Mouse (Mus musculus) hindbrain, embryonic 11.5 days (tissue): ENCODE measurements around the gene Col6a1. TPM values are rescaled to one million over a fixed set of nuclear protein-coding genes. Genes with fewer than 3 reads are reported as not detected.
A peak's percentile ranks its signal among the peaks of the same experiment; 100 is the strongest.

ENCODE experiments used
- ATAC-seq: fragments of 200-750 bp; cut with Nextera tagmentation; 2 replicates; pipeline ENCODE4 v1.8.0; 2017; ENCODE audit warnings: mild to moderate bottlenecking, moderate TSS enrichment, moderate library complexity; ENCODE audit not compliant: low FRiP score
- DNase-seq: peaks from one replicate; pipeline ENCODE4 v3.0.0-alpha.2; 2015; ENCODE audit warnings: low spot score
- H3K27ac ChIP-seq: fragments of 300-500 bp; sonication (generic); 2 replicates; pipeline ENCODE4 v1.5.1; 2014; ENCODE audit warnings: mild to moderate bottlenecking, low read depth, low read length
- H3K27me3 ChIP-seq: fragments of 300-500 bp; sonication (generic); 2 replicates; pipeline ENCODE4 v1.6.1; 2014; ENCODE audit warnings: mild to moderate bottlenecking, low read length, moderate library complexity, mixed read lengths; ENCODE audit not compliant: control insufficient read depth, insufficient read depth
- H3K36me3 ChIP-seq: fragments of 300-500 bp; sonication (generic); 2 replicates; pipeline ENCODE4 v1.6.1; 2014; ENCODE audit warnings: mild to moderate bottlenecking, low read length, moderate library complexity, mixed read lengths; ENCODE audit not compliant: control insufficient read depth, insufficient read depth
- H3K4me1 ChIP-seq: fragments of 300-500 bp; sonication (generic); replicated peaks from 2 replicates; pipeline ENCODE4 v1.6.1; 2014; ENCODE audit warnings: low read length, mixed read lengths; ENCODE audit not compliant: control insufficient read depth, insufficient read depth
- H3K4me2 ChIP-seq: fragments of 300-500 bp; sonication (generic); replicated peaks from 2 replicates; pipeline ENCODE4 v1.6.1; 2014; ENCODE audit warnings: mild to moderate bottlenecking, low read depth, low read length
- H3K4me3 ChIP-seq: fragments of 300-500 bp; sonication (generic); 2 replicates; pipeline ENCODE4 v1.5.1; 2014; ENCODE audit warnings: low read depth, low read length
- H3K9ac ChIP-seq: fragments of 300-500 bp; sonication (generic); 2 replicates; pipeline ENCODE4 v1.6.1; 2014; ENCODE audit warnings: low read depth, low read length
- H3K9me3 ChIP-seq: fragments of 300-500 bp; sonication (generic); 2 replicates; pipeline ENCODE4 v1.6.1; 2016; ENCODE audit warnings: low read length; ENCODE audit not compliant: control insufficient read depth
- WGBS: fragments of 180-500 bp; shearing (Covaris S2); extraction: QIAGEN DNeasy Blood & Tissue Kit; methylation state at CpG from one replicate; pipeline ENCODE4 v1.1.7; 2014; 5-methylcytosine and 5-hydroxymethylcytosine counted together
- polyA plus RNA-seq: library from polyadenylated mRNA; unstranded; fragments of >200 nt; fragmentation: Nextera tagmentation; extraction: Ambion mirVana; gene quantifications from 2 replicates; pipeline ENCODE4 v1.2.1, GENCODE M21; 2014

Gene Col6a1
- 15.7 and 16.7 TPM in 2 replicates for polyA plus RNA-seq

DNA sequence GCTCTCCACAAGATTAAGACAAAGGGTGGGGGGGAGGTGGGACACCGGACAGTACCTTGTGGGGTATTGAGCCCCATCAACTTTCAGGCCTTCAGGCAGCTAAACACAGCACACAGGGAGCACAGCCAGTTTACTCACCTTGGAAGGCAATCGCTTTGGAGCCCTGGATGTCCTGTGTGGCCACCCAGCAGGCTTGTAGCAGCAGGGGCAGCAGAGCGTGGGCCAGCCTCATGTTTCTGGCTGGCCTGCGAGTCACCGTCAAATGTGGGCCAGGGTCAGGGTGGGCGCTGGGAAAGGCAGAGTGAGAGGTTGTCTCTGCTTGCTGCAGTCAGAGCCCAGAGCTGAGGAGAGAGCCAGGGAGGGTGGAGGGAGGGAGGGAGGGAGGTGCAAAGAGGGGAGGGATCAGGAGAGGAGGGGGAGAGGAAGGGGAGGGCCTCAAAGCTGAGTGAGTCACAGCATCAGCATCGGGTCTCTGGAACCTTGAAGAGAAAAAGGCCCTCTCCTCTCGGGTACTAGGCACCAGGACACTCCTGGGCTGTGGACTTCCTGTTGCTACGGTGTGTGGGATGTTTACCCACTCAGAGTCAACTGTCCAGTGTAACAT lies at the start of gene Col6a1:
Gene Col6a1 (minus strand): TSS at position 487 of the 604 bp plus-strand sequence.
- DNase-seq (peak; percentile 28), ATAC-seq (no peak)
- Histone ChIP-seq H3K4me2 (no peak within 1 kb of the TSS; the same call in 1 of the 2 replicates), H3K4me1 (no peaks in the 10 kb centered on the region), H3K4me3 (no peak within 1 kb of the TSS), H3K9me3 (no peaks in the 10 kb centered on the region), H3K36me3 (no peaks in the 10 kb centered on the region), H3K27ac (no peak within 1 kb of the TSS), H3K27me3 (no peaks in the 10 kb centered on the region), H3K9ac (no peak within 1 kb of the TSS)
- WGBS: 34% methylated on average over 9 of the region's 9 CpGs

DNA sequence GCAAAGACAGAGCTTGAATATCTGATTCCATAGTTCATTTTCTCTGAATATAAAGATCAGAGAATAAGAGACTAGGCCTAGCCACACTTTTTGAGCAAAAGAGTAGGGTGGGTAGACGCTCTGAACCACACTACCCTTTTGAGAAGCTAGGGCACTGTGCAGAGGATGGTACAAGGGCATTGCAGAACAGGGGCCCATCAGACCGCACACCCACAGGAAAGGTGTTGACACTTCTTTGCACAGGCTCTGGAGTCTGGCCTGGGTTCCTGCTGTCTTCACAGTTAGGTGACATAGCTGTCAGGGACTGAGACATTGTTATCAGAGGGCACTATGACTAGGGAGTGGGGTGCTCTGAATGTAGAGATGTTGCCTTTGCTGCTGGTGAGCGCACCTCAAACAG lies 45.7 kb upstream of the Col6a1 start:
- DNase-seq: no peak
- Histone ChIP-seq H3K9ac (no peak overlapping the region), H3K27ac (no peak overlapping the region), H3K4me3 (no peak overlapping the region), H3K27me3 (no peaks in the 10 kb centered on the region), H3K4me2 (no peak overlapping the region), H3K4me1 (no peaks in the 10 kb centered on the region), H3K9me3 (no peaks in the 10 kb centered on the region), H3K36me3 (no peaks in the 10 kb centered on the region)
- no peak for ATAC-seq
- 95% methylated on average over 3 of the region's 3 CpGs for WGBS

DNA sequence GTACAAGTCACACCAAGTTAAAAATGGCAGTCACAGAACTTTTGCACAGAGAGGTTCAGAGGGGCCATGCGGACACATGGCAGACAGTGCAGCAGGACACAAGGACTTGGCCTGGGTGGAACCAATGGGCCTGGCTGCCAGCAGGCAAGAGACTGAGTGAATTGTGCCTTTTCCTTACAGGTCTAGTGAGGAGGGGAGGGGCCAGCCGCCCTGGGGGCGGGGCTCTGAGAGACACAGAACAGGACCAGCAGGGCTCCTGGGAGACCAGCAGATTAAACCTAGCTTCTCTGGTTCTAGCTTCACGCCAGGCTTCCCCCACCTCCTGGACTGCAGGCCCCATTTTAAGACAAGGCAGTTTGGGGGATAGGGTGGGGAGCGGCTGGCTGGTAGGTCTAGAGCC lies 45.1 kb upstream of the Col6a1 start:
- no peaks in the 10 kb centered on the region for H3K9me3 ChIP-seq
- no peak overlapping the region for H3K27ac ChIP-seq
- no peak overlapping the region for H3K9ac ChIP-seq
- no peak overlapping the region for H3K4me2 ChIP-seq
- DNase-seq (no peak), ATAC-seq (no peak)
- no peaks in the 10 kb centered on the region for H3K27me3 ChIP-seq
- no peak overlapping the region for H3K4me3 ChIP-seq
- 58% methylated on average over 5 of the region's 5 CpGs for WGBS
- no peaks in the 10 kb centered on the region for H3K4me1 ChIP-seq
- no peaks in the 10 kb centered on the region for H3K36me3 ChIP-seq

DNA sequence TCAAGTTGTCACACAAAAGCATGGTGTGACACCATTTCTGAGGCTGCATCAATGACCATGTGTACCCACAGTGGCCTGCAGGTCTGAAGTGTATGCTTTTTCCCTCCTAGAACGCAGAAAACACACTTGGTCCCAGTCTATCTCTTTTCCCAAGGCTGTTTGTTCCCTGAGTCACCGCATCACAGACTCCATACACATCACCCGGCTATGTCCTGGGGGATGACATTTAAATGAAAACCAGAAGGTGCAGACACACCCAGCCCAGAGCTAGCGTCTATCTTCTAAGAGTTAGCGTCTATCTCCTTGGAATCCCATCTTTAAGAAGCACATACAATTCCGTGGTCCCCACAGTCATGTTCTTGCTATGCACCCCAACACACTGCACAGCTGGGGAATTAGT lies 43.6 kb upstream of the Col6a1 start:
- H3K4me1 ChIP-seq: no peaks in the 10 kb centered on the region
- no peaks in the 10 kb centered on the region for H3K9me3 ChIP-seq
- H3K9ac ChIP-seq: no peak overlapping the region
- no peak overlapping the region for H3K4me3 ChIP-seq
- no peaks in the 10 kb centered on the region for H3K27me3 ChIP-seq
- 94% methylated on average over 6 of the region's 6 CpGs for WGBS
- no peak overlapping the region for H3K4me2 ChIP-seq
- H3K36me3 ChIP-seq: no peaks in the 10 kb centered on the region
- H3K27ac ChIP-seq: no peak overlapping the region
- ATAC-seq: no peak
- no peak for DNase-seq

DNA sequence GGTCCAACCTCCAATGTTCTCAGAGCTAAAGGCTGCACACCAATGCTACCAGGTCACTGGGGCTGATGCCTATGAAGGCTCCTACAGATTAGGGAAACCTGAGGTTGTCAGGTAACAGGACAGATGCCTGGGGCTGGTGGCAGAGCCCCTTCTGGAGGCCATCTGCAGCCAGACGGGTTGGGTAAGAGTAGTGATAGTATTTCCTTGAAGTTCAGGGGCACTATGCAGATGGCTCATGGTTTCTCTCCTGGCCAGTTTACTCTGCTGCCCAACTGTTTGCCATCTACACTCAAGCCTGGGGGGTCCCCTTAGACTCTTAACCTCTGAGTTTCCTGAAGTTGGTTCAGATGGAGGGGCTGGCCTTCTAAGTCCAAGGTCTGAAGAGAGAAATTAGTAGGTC lies 40.2 kb upstream of the Col6a1 start:
- WGBS: 89% methylated on average over 1 of the region's 1 CpGs
- Histone ChIP-seq H3K4me1 (no peaks in the 10 kb centered on the region), H3K27ac (no peak overlapping the region), H3K36me3 (no peaks in the 10 kb centered on the region), H3K4me2 (no peak overlapping the region), H3K9ac (no peak overlapping the region), H3K4me3 (no peak overlapping the region), H3K9me3 (no peaks in the 10 kb centered on the region), H3K27me3 (no peaks in the 10 kb centered on the region)
- ATAC-seq (no peak), DNase-seq (no peak)

- no peak overlapping the region for H3K4me3 ChIP-seq
- WGBS: 89% methylated on average over 4 of the region's 4 CpGs
- no peaks in the 10 kb centered on the region for H3K9me3 ChIP-seq
- H3K27me3 ChIP-seq: no peaks in the 10 kb centered on the region
- no peak overlapping the region for H3K27ac ChIP-seq
- no peak for DNase-seq
- ATAC-seq: no peak
- H3K36me3 ChIP-seq: no peaks in the 10 kb centered on the region
- H3K4me1 ChIP-seq: no peaks in the 10 kb centered on the region
- H3K9ac ChIP-seq: no peak overlapping the region
- no peak overlapping the region for H3K4me2 ChIP-seq
These were observed 39.0 kb upstream of the Col6a1 start for GRCm38 (mm10) chr10:76764927-76765326.

DNA sequence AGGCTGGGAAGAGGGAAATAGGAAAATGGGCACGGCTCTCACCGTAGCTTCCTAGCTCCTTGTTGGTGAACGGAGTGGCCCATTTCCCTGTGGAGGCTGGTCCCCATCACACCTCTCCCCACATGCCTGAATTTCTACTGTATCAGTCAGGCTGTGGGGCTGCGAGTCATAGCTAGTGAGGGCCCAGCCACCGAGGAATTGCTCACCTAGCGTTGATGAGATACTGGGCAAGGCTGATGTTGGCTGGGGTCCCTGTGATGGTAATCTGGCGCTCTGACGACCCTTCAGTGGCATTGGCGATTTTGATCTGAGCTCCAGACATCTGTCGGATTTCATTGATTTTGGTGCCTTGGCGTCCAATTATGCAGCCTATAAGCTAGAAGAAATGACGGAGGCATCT lies 37.0 kb upstream of the Col6a1 start:
- ATAC-seq (no peak), DNase-seq (no peak)
- Histone ChIP-seq H3K27ac (no peak overlapping the region), H3K9ac (no peak overlapping the region), H3K4me3 (no peak overlapping the region), H3K27me3 (no peaks in the 10 kb centered on the region), H3K4me1 (no peaks in the 10 kb centered on the region), H3K36me3 (no peaks in the 10 kb centered on the region), H3K9me3 (no peaks in the 10 kb centered on the region), H3K4me2 (no peak overlapping the region)
- WGBS: 95% methylated on average over 12 of the region's 12 CpGs

DNA sequence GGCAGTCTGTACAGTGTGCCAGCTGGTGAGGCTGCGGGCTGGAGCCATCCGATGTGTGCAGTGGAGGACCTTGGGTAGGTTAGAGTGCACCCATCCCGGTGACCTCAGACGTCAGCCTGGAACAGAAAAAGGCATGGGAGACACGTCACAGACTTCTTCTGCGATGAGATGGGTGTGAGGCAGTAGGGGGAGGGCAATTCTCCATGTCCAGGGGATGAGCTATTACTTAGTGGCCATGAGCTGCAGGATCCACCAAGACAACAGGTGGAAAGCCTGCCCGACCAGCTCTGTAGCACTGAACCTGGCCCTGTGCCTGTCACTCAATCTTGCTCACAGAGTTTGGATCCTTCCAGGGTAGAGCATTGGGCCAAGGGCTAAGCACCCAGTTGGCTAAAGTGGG lies 36.4 kb upstream of the Col6a1 start:
- DNase-seq (no peak), ATAC-seq (no peak)
- no peaks in the 10 kb centered on the region for H3K9me3 ChIP-seq
- no peak overlapping the region for H3K4me2 ChIP-seq
- no peak overlapping the region for H3K9ac ChIP-seq
- WGBS: 96% methylated on average over 7 of the region's 7 CpGs
- no peak overlapping the region for H3K4me3 ChIP-seq
- H3K27ac ChIP-seq: no peak overlapping the region
- H3K27me3 ChIP-seq: no peaks in the 10 kb centered on the region
- H3K36me3 ChIP-seq: no peaks in the 10 kb centered on the region
- no peaks in the 10 kb centered on the region for H3K4me1 ChIP-seq

GRCm38 (mm10) chr10:76759878-76760277 lies 33.9 kb upstream of the Col6a1 start:
- Histone ChIP-seq H3K9me3 (no peaks in the 10 kb centered on the region), H3K27ac (no peak overlapping the region), H3K4me1 (no peaks in the 10 kb centered on the region), H3K27me3 (no peaks in the 10 kb centered on the region), H3K4me3 (no peak overlapping the region), H3K4me2 (no peak overlapping the region), H3K9ac (no peak overlapping the region), H3K36me3 (no peaks in the 10 kb centered on the region)
- 92% methylated on average over 5 of the region's 5 CpGs for WGBS
- DNase-seq (no peak), ATAC-seq (no peak)
